Mouse (Mus musculus) thymus, adult 18-20 months (tissue): ENCODE results near the gene Cebpz.
A peak's percentile ranks its signal among the peaks of the same experiment; 100 is the strongest.

Experiments used
- DNase-seq, 2 experiments: peaks; one replicate each; pipeline ENCODE4 v3.0.0; 2022; ENCODE audit warnings: mixed read lengths in 2 of 2

Gene Cebpz

DNA sequence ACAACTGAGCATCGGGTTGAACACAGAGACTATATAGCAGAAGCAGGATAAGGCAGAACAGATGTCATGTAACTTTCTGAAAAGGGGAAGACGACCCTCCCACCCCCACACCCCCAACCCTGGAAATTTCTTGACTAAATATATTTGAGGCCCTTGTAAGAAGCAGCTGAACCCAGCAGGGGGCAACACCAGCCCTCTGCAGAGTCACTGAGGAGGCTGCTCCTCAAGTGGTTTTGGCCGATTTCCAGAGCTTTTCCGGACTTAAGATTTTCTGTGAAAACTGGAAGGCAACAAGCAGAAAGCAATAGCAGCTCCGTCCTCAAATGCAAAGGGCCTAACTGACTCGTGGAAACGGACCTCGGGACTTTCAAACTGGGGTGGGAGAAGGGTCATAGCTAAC, 41.5 kb downstream of the Cebpz start:
- DNase-seq: no peak

DNA sequence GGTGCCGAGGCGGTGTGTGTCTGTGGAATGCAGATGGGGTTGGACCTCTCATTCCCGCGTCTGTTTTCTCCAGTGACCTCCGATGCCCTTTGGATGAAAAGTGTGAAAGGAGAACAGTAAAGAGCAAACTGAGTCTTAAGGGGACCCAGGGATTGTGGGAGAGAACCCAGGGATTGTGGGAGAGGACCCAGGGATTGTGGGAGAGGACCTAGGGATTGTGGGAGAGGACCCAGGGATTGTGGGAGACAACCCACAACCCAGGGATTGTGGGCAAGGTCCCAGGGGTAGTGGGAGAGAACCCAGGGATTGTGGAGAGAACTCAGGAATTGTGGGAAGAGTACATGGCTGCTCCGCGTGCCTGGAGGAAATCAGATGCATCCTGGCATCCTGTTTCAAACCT, 41.9 kb downstream of the Cebpz start:
- DNase-seq: no peak

DNA sequence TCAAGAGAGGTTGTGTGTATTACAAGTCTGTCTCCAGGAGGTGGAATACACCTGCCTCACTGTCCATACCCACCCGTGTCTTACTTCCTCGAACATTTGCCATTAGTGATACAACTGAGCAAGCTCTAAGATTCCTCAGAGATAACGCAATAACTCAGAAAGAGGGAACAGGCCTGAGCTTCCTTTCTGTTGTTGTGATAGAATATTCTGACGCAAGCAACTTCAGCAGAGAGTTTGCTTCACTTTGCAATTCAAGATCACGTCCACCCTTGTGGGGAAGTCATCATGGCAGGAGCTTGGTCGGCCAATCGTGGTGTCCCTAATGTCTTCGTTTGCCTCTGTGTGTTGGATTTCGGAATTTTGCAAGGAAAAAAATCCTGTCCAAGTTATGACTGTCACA, 45.8 kb downstream of the Cebpz start:
- no peak for DNase-seq

DNA sequence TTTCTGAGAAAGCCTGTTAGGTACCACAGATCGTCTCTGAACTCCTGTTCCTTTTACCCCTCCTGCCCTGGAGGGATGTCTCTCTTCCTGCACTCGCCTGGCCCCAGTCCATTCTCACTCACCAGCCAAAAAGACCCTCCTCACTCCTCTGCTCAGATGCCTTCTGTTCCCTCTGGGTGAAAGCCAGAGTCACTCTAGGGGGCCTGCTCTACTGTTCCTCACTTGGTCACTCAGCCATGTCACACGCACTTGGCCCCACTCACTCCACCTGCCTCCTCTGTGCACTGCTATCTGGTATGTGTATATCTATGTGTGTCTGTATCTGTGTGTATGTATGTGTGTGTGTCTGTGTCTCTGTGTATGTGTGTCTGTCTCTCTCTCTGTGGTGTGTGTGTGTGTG, 47.7 kb downstream of the Cebpz start:
- no peak for DNase-seq

DNA sequence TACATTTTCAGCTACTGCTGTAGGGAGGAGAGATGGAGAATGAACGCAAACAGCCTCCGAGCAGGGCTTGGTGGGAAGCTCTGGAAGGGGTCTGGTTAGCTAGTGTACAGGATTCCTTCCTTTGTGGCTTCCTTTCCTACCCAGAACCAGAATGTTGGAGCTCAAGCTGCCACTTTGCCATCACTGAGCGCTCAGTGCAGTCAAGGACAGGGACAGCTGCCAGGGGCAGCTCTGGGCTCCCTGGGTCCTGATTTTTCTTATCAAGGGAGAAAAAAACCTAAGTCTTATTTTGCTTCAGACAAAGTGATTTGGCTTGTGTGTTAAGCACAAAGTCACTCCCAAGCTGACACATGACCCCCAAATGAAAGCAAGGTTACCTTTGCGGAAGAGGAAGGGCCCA, 48.3 kb downstream of the Cebpz start:
- no peak for DNase-seq

DNA sequence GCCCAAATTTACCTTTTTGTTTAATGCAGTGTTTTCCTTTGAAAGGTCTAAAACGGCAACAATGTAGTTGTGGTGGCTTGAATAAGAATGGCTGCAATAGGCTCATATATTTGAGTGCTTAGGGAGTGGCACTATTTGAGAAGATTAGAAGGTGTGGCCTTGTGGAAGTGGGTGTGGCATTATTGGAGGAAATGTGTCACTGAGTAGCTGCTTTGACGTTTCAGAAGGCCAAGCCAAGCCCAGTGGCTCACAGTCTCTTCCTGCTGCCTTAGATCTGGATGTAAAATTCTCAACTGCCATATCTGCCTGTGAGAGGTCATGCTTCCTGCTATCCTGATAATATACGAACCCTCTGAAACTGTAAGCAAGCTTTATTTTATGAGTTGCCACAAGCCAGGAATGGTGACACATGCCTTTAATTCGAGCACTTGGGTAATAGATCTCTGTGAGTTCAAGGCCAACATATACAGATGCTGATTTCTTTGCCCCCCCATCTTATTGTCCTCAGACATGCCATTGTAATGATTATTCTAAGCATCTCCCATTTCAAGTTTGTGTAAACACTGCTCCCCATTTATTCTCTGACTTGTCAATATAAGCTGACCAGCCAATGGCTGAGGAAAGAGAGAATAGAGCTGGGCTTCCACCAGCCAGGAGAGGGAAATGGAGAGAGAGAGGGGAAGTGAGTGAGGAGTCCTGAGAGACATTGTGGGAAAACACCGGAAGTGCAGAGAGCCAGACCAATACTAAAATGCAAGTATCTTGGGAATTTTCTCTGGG, 51.4 kb downstream of the Cebpz start:
- no peak for DNase-seq

DNA sequence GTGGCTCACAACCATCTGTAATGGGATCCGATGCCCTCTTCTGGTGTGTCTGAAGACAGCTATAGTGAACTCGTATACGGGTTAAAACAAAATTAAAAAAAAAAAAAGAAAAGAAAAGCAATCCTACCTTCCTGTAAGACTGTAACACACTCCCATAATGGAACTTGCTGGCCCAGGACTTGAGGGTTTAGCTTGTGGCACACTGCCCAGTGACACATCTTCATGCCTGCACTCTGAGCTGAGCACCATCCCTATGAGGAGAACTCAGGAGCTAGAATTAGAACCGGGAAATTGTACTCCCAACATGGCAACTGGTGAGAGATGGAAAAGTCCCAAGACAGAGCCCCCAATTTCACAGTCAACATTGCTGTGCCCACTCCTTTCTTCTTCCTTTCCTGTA, 53.6 kb downstream of the Cebpz start:
- no peak for DNase-seq

DNA sequence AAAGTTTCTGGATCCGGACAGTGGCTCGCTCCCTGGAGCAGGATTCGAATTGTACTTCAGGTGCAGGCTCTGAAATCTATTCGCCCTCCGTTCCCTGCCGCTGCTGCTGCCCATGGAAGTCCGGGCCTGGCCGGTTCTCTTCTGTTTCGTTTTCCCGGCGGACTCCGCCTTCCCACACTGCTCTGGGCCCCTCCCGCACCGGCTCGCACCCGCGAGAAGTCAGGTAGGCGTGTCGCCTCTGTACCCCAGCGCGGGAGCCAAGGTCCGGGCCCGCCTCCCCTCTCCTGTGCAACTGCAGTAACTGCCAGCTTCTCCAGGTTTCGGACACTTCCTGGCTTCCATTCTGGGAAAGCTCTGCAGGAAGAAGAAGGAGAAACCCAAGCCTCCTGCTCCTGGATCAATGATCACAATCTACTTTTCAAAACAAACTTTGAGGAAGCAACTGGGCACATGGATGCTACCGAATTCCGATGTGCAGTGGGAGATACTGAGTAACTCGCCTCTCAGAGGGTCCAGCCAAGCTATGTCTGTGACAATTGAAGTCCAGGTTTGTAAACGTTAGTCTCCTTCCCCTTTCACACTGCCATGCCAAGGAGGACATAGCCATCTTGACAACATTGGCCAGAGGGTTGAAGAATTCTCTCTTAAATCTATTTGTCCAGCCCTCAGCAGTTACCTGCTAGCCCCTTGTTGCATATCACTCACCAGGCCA, 54.3 kb downstream of the Cebpz start, which contains the start of gene Eif2ak2:
Gene Eif2ak2 (minus strand): TSS at position 173 of the 712 bp plus-strand sequence.
- DNase-seq: peak; percentile 58

DNA sequence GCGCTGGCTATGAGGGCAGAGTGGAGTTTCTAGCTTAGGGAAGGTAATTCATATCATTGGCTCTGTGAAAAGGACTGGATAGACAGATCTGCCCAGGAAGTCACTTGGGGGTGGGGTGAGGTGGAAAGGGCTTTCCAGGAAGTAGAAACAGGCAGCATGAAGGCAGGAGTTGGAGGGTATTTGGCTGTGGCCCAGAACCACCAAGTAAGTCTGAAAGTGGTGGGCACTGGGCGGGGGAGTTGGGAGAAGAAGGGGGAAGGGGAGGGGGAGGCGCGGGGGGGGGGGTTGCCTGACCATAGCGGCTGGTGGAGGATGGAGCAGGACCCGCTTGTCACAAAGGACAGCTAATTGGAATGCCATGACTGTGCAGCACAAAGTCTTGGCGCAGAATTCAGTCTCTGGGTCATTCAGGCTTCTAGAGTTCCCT, 55.0 kb downstream of the Cebpz start:
- peak in 1 of 2 experiments; percentile 20 for DNase-seq

DNA sequence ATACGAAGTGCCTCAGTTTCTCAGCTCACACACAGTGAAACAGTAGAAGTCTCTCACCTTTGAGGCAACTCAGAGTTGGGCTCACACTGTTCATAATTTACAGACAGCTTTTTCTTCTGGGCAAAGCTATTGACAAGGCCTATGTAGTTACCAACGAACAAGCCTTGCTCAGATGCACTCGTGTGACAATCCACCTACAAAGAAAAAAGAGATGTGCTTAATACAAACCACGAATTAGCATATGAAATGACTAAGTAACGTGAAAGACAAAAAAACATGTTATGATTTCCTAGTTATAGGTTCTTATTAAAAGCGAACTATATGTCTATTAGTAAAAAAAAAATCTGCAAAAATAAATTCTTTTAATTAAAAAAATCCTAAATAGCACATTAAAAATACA, 63.0 kb downstream of the Cebpz start:
- DNase-seq: no peak
